Comparison of ENCODE assay signal across 9 mouse cellular contexts in the genomic region with DNA sequence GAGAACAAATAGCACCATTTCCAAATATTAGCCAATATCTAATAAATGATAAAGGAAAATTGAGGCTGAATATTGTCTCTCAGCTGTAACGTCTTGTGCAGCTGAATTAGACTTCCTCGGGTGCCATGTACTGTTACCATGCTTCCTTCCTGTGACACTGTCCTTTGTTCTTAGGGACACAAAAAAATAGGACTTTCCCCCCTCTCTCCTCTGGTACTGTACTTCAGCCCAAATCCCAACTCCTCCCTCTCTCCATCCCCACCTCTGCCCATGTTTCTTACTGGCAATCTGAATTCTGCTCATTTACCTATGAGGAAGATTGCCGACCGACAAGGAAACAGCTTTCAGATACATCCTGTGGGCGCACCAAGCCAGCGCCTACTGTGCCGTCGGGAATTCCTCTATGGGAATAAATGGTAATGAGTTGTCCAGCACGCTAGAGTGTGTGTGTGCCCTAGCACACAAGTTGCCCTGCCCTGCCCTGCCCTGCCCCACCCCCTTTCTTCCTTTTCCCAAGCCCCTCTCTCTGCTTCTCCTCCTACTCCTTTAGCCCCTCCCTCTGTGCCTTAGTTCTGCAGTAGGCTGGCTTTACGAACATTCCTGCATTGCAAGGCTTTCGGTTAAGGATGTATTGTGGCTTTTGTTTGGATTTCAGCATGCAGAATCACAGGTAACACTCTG. TPM values are rescaled to one million over a fixed set of nuclear protein-coding genes. Genes with fewer than 3 reads are reported as not detected.
A peak's percentile ranks its signal among the peaks of the same experiment; 100 is the strongest.
DNase-seq lines count a peak whose midpoint lies in the region; ATAC-seq lines count a peak whose summit lies in the region.
"Had no signal": no experiment of that assay in that cellular context is flagged by ENCODE, and none has a peak within 500 bp of the region (broad histone marks: within the 10 kb centered on the region; RNA-seq: fewer than 3 reads in every experiment).

A gene (plus strand): TSS at position 303 of the 681 bp plus-strand sequence.

- H3K36me3 ChIP-seq in heart, embryonic 15.5 days = 0 out of 2 replicates have a peak, but pooled peaks cover 4% of the 10 kb centered on the region
- no peaks in the 10 kb centered on the region for H3K36me3 ChIP-seq in hindbrain, embryonic 11.5 days (ENCODE audit: control insufficient read depth, insufficient read depth, low read length)
- H3K36me3 ChIP-seq in midbrain, embryonic 10.5 days = peaks cover 42% of the 10 kb centered on the region

- peaks cover 9% of the 10 kb centered on the region for H3K4me1 ChIP-seq in heart, embryonic 15.5 days (replicated peaks)
- peaks cover 4% of the 10 kb centered on the region; the same call in 1 of the 2 replicates for H3K4me1 ChIP-seq in hindbrain, embryonic 11.5 days (replicated peaks; ENCODE audit: control insufficient read depth, insufficient read depth, low read length)
- H3K4me1 ChIP-seq in midbrain, embryonic 10.5 days = peaks cover 19% of the 10 kb centered on the region

- intact Hi-C loops in heart, postnatal 25 days (cut with DNase I) = loop anchor here (5.0 kb wide), 1 partner anchor 256 kb away; no protein-coding TSS in a partner anchor

- no peak; the same call in 1 of the 2 replicates for ATAC-seq in heart, embryonic 15.5 days (replicated peaks; ENCODE audit: insufficient number of reproducible peaks, insufficient read depth, low FRiP score, low read depth)
- peak; percentile 79 for ATAC-seq in hindbrain, embryonic 11.5 days (ENCODE audit: low FRiP score)
- ATAC-seq in erythroid progenitor cell, adult 5-6 weeks (replicated peaks; ENCODE audit: low FRiP score, poor library complexity, severe bottlenecking) = no peak
- no peak for ATAC-seq in granulocyte monocyte progenitor cell, adult 5-6 weeks (replicated peaks; ENCODE audit: poor library complexity, severe bottlenecking)

- no peaks in the 10 kb centered on the region for H3K27me3 ChIP-seq in heart, embryonic 15.5 days
- no peaks in the 10 kb centered on the region for H3K27me3 ChIP-seq in hindbrain, embryonic 11.5 days (ENCODE audit: control insufficient read depth, insufficient read depth, low read length)
- H3K27me3 ChIP-seq in midbrain, embryonic 10.5 days (ENCODE audit: low read depth, poor library complexity, severe bottlenecking) = no peaks in the 10 kb centered on the region
- H3K27me3 ChIP-seq: liver, embryonic 15.5 days had no signal

- WGBS in heart, embryonic 15.5 days = 24% methylated on average over 11 of the region's 11 CpGs
- 29% methylated on average over 11 of the region's 11 CpGs for whole genome bisulfite sequencing in hindbrain, embryonic 11.5 days
- 26% methylated on average over 11 of the region's 11 CpGs for whole genome bisulfite sequencing in midbrain, embryonic 10.5 days

- DNase-seq in heart, postnatal 25 days (ENCODE audit: low spot score) = no peak
- peak; percentile 72 for DNase-seq in brain, embryonic 18.5 days (ENCODE audit: low read depth, low spot score)
- peak; percentile 38 for DNase-seq in hindbrain, embryonic 11.5 days (ENCODE audit: low spot score)
- DNase-seq in midbrain, embryonic 10.5 days (ENCODE audit: low spot score) = peak; percentile 33
- DNase-seq in MN1 (ENCODE audit: low spot score) = no peak

- peak within 1 kb of the TSS; percentile 41 for H3K4me2 ChIP-seq in heart, embryonic 15.5 days
- H3K4me2 ChIP-seq in hindbrain, embryonic 11.5 days (replicated peaks; ENCODE audit: low read depth, low read length) = peak within 1 kb of the TSS; percentile 6
- H3K4me2 ChIP-seq: liver, embryonic 15.5 days had no signal

- no peak within 1 kb of the TSS for H3K9ac ChIP-seq in heart, embryonic 15.5 days
- 0 out of 2 replicates have a peak within 1 kb of the TSS, but pooled peaks have one; percentile 19 for H3K9ac ChIP-seq in hindbrain, embryonic 11.5 days (ENCODE audit: low read depth, low read length)
- H3K9ac ChIP-seq: liver, embryonic 15.5 days had no signal

- no peak within 1 kb of the TSS for H3K27ac ChIP-seq in heart, embryonic 15.5 days
- peak within 1 kb of the TSS; percentile 14; the same call in 1 of the 2 replicates for H3K27ac ChIP-seq in hindbrain, embryonic 11.5 days (ENCODE audit: low read depth, low read length)
- peak within 1 kb of the TSS; percentile 71 for H3K27ac ChIP-seq in midbrain, embryonic 10.5 days (replicated peaks)
- H3K27ac ChIP-seq: liver, embryonic 15.5 days had no signal

- peak within 1 kb of the TSS; percentile 30 for H3K4me3 ChIP-seq in heart, embryonic 15.5 days
- H3K4me3 ChIP-seq in hindbrain, embryonic 11.5 days (ENCODE audit: low read depth, low read length) = peak within 1 kb of the TSS; percentile 10; the same call in 1 of the 2 replicates
- peak within 1 kb of the TSS; percentile 30; the same call in 1 of the 2 replicates for H3K4me3 ChIP-seq in midbrain, embryonic 10.5 days
- H3K4me3 ChIP-seq: liver, embryonic 15.5 days had no signal

- H3K9me3 ChIP-seq in heart, embryonic 15.5 days (replicated peaks) = no peaks in the 10 kb centered on the region
- no peaks in the 10 kb centered on the region for H3K9me3 ChIP-seq in hindbrain, embryonic 11.5 days (ENCODE audit: control insufficient read depth, low read length)
- no peaks in the 10 kb centered on the region for H3K9me3 ChIP-seq in midbrain, embryonic 10.5 days (replicated peaks)
- H3K9me3 ChIP-seq: liver, embryonic 15.5 days had no signal

RNA-seq across cellular contexts. Expression of the gene that starts here (rescaled TPM):
- 0.58 and 1.3 TPM in 2 replicates for polyA plus RNA-seq in heart, embryonic 15.5 days (2015; fragmentation: Nextera tagmentation; extraction: Ambion mirVana)
- under 1 TPM; 0.53 to 0.62 TPM for total RNA-seq in heart, postnatal 25 days (2021)
- 3.2 and 3.9 TPM in 2 replicates for polyA plus RNA-seq in hindbrain, embryonic 11.5 days (2014; fragmentation: Nextera tagmentation; extraction: Ambion mirVana)
- 1.1 and 1.8 TPM in 2 replicates for polyA plus RNA-seq in midbrain, embryonic 10.5 days (2016; fragmentation: Nextera tagmentation; extraction: Ambion mirVana)
- 1.3 and 1.4 TPM in 2 replicates for total RNA-seq in erythroid progenitor cell, adult 5-6 weeks (2015; ENCODE audit: low replicate concordance)
- 0.26 and 0.83 TPM in 2 replicates for total RNA-seq in erythroid progenitor cell, adult 5-6 weeks (2017; ENCODE audit: low replicate concordance)
- total RNA-seq in granulocyte monocyte progenitor cell, adult 5-6 weeks (2014; fragmentation: Nextera tagmentation) = 0.84 and 2.1 TPM in 2 replicates
- total RNA-seq in granulocyte monocyte progenitor cell, adult 5-6 weeks (2017) = 0.69 and 1.3 TPM in 2 replicates

Comparison
In these comparisons a context has a peak if more than half of its experiments do, and no peak if none do; other contexts are left out.
1. DNase-seq: peak in brain, embryonic 18.5 days (single experiment), hindbrain, embryonic 11.5 days (single experiment) and midbrain, embryonic 10.5 days (single experiment); none in heart, postnatal 25 days (single experiment) and MN1 (single experiment).
2. Peak in every context shown above with its lines, with median percentiles within 50 percentile points of each other: H3K4me3 ChIP-seq.